Mouse (Mus musculus) small intestine, adult 2 months (tissue): ENCODE measurements at regions not wholly inside any gene's neighbourhood (a gene's known extent, or its start where the extent isn't known, plus 50 kb on each side); places are given as distances from the start of the nearest gene placed in this dataset.

ENCODE experiments used
- CTCF ChIP-seq: fragments of 200-500 bp; IDR thresholded peaks from 2 replicates; pipeline ENCODE4 v1.5.1; 2012; ENCODE audit warnings: low read depth, mild to moderate bottlenecking, control low read depth, inconsistent platforms, low read length, moderate library complexity, mixed read lengths; ENCODE audit not compliant: insufficient replicate concordance, insufficient read length; ENCODE audit errors: extremely low read depth
- POLR2A ChIP-seq: fragments of 200-500 bp; IDR thresholded peaks from 2 replicates; pipeline ENCODE4 v1.6.1; 2012; ENCODE audit warnings: low read depth, mild to moderate bottlenecking, control low read depth, inconsistent platforms, low read length, moderate library complexity

DNA sequence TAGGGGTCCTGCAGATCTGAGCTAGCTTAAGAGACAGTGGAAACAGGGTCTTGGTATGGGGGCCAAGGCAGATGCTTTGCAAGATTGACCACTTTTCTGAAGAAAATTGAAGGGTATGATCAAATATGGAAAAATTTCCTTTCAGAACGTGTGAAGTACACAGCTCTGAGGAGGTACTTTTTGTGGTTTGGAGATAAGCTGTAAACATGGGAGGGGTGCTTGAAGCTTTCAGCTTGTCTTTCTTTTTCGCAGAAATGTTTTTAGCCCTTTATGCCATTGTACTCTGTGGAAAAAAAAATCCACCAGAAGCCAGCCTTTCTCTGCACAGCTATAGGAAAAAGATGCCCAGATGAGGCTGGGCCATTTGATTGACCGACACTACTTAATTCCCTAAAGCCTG is 116.3 kb upstream of the 4933412E24Rik start:
- TF ChIP-seq CTCF (no peak), POLR2A (no peak)
